Mouse (Mus musculus) lung, embryonic 16.5 days (tissue): ENCODE data around the gene Itgb2. TPM values are rescaled to one million over a fixed set of nuclear protein-coding genes. Genes with fewer than 3 reads are reported as not detected.

Source experiments
- ATAC-seq: fragments of 200-750 bp; cut with Nextera tagmentation; 2 replicates; pipeline ENCODE4 v1.8.0; 2017; ENCODE audit warnings: low read depth, mild to moderate bottlenecking, moderate library complexity
- H3K27ac ChIP-seq: fragments of 300-500 bp; sonication (generic); 2 replicates; pipeline ENCODE4 v1.5.1; 2014; ENCODE audit warnings: mild to moderate bottlenecking, control low read depth, low read length
- H3K27me3 ChIP-seq: fragments of 300-500 bp; sonication (generic); 2 replicates; pipeline ENCODE4 v1.6.1; 2014; ENCODE audit warnings: low read depth, low read length, mixed read lengths; ENCODE audit not compliant: control insufficient read depth, insufficient read depth
- H3K36me3 ChIP-seq: fragments of 300-500 bp; sonication (generic); 2 replicates; pipeline ENCODE4 v1.6.1; 2014; ENCODE audit warnings: low read length; ENCODE audit not compliant: control insufficient read depth, insufficient read depth
- H3K4me1 ChIP-seq: fragments of 300-500 bp; sonication (generic); replicated peaks from 2 replicates; pipeline ENCODE4 v1.6.1; 2014; ENCODE audit warnings: low read length, mixed read lengths; ENCODE audit not compliant: control insufficient read depth, insufficient read depth
- H3K4me2 ChIP-seq: fragments of 300-500 bp; sonication (generic); 2 replicates; pipeline ENCODE4 v1.6.1; 2014; ENCODE audit warnings: low read depth, low read length, control low read depth
- H3K4me3 ChIP-seq: fragments of 300-500 bp; sonication (generic); 2 replicates; pipeline ENCODE4 v1.5.1; 2014; ENCODE audit warnings: mild to moderate bottlenecking, low read length, control low read depth
- H3K9ac ChIP-seq: fragments of 300-500 bp; sonication (generic); 2 replicates; pipeline ENCODE4 v1.6.1; 2014; ENCODE audit warnings: low read length, control low read depth
- H3K9me3 ChIP-seq: fragments of 300-500 bp; sonication (generic); 2 replicates; pipeline ENCODE4 v1.6.1; 2016; ENCODE audit warnings: low read length; ENCODE audit not compliant: control insufficient read depth
- WGBS: fragments of 180-500 bp; shearing (Covaris S2); extraction: QIAGEN DNeasy Blood & Tissue Kit; methylation state at CpG from one replicate; pipeline ENCODE4 v1.1.7; 2014; 5-methylcytosine and 5-hydroxymethylcytosine counted together
- polyA plus RNA-seq: library from polyadenylated mRNA; unstranded; fragments of >200 nt; fragmentation: Nextera tagmentation; extraction: Ambion mirVana; gene quantifications from 2 replicates; pipeline ENCODE4 v1.2.1, GENCODE M21; 2015

Itgb2 gene
- polyA plus RNA-seq, 1 experiment from 2014 or later: 5.3 TPM

DNA sequence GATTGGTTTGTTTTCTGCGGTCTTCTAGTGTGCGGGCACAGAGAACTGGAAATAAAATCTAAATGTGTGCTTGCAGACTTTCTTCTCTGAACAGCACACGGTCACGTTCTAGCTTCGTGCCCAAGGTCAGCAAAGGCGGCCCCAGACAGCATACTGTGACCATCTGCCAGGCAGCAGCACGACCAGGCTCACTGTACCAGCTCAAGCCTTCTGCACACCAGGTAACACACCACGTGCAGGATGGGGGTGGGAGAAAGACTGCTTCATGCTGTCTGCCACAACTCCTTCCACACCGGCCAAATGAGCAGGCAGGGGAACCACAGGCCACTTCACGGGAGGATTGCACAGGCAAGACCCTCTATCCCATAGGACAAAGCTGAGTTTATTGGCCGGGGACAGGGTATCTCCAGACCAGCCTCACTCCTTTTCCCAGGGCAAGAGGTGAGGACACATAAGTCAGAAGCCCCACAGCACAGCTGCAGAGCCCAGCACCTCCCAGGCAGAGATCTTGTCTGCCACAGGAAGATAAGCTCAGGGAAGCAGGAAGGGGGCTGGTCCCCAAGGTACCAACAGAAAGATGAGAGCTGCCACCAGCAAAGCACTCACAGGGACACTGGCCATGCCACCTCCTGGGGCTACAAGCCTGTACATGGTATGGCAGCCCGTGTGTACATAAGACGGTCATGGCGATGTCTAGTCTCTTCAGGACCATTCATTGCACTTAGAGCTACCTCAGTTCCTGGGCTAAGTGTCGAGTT, 19.6 kb upstream of the Itgb2 start:
- peaks cover 21% of the 10 kb centered on the region for H3K36me3 ChIP-seq
- H3K27me3 ChIP-seq: no peaks in the 10 kb centered on the region
- H3K9me3 ChIP-seq: no peaks in the 10 kb centered on the region
- no peak for ATAC-seq
- peak overlapping the region; percentile 21; the same call in 1 of the 2 replicates for H3K27ac ChIP-seq
- H3K4me1 ChIP-seq: peaks cover 24% of the 10 kb centered on the region
- H3K4me2 ChIP-seq: no peak overlapping the region
- WGBS: 77% methylated on average over 15 of the region's 15 CpGs
- no peak overlapping the region for H3K4me3 ChIP-seq
- H3K9ac ChIP-seq: peak overlapping the region; percentile 29; the same call in 1 of the 2 replicates

- Histone ChIP-seq H3K4me3 (peak within 1 kb of the TSS; percentile 93), H3K9me3 (no peaks in the 10 kb centered on the region), H3K27ac (peak within 1 kb of the TSS; percentile 85), H3K36me3 (peaks cover 12% of the 10 kb centered on the region), H3K27me3 (no peaks in the 10 kb centered on the region), H3K9ac (peak within 1 kb of the TSS; percentile 90), H3K4me2 (peak within 1 kb of the TSS; percentile 71), H3K4me1 (peaks cover 16% of the 10 kb centered on the region)
- peak; percentile 94 for ATAC-seq
- WGBS: 1% methylated on average over 53 of the region's 75 CpGs
Observed at GRCm38 (mm10) chr10:77515385-77516348, 14.4 kb upstream of the Itgb2 start, which contains the start of gene Fam207a. Gene Fam207a (minus strand): TSS chr10:77515785.

GRCm38 (mm10) chr10:77516379-77516951, 13.6 kb upstream of the Itgb2 start:
- H3K27me3 ChIP-seq: no peaks in the 10 kb centered on the region
- ATAC-seq: no peak
- peak overlapping the region; percentile 93 for H3K4me3 ChIP-seq
- peak overlapping the region; percentile 85 for H3K27ac ChIP-seq
- H3K9ac ChIP-seq: peak overlapping the region; percentile 90
- peak overlapping the region; percentile 71 for H3K4me2 ChIP-seq
- peaks cover 9% of the 10 kb centered on the region for H3K36me3 ChIP-seq
- WGBS: 24% methylated on average over 14 of the region's 14 CpGs
- H3K4me1 ChIP-seq: peaks cover 16% of the 10 kb centered on the region
- no peaks in the 10 kb centered on the region for H3K9me3 ChIP-seq

- peak overlapping the region; percentile 90 for H3K9ac ChIP-seq
- WGBS: 20% methylated on average over 20 of the region's 20 CpGs
- ATAC-seq: peak; percentile 32; the same call in 1 of the 2 replicates
Observed at GRCm38 (mm10) chr10:77517066-77517620, 12.9 kb upstream of the Itgb2 start.

DNA sequence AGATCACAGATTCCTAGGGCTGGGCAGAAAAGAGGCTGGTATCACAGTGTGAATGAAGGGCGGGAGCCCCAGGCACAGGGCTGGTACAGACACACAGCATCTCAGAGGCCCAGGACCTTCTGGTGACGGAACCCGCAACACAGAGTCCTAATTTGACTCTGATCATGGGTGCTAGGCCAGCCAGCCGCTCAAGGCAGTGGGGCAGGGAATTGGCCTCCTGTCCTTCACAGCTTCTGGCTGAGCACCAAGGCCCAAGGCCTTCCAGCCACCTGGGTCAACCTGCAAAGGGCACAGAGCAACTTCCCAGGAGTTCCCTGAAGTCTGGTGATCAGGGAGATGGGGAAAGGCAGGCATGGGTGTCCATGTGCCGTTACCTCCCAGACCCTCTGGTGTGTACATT, 12.3 kb upstream of the Itgb2 start:
- Histone ChIP-seq H3K9me3 (no peaks in the 10 kb centered on the region), H3K4me2 (no peak overlapping the region), H3K36me3 (peaks cover 6% of the 10 kb centered on the region), H3K4me3 (no peak overlapping the region), H3K9ac (no peak overlapping the region), H3K4me1 (peaks cover 20% of the 10 kb centered on the region), H3K27me3 (no peaks in the 10 kb centered on the region), H3K27ac (no peak overlapping the region)
- no peak for ATAC-seq
- WGBS: 81% methylated on average over 5 of the region's 5 CpGs

More at GRCm38 (mm10) chr10:77517066-77517620, 12.9 kb upstream of the Itgb2 start:
- Histone ChIP-seq H3K27me3 (no peaks in the 10 kb centered on the region), H3K4me2 (peak overlapping the region; percentile 71), H3K4me1 (peaks cover 17% of the 10 kb centered on the region), H3K4me3 (no peak overlapping the region), H3K36me3 (peaks cover 9% of the 10 kb centered on the region), H3K27ac (no peak overlapping the region), H3K9me3 (no peaks in the 10 kb centered on the region)

DNA sequence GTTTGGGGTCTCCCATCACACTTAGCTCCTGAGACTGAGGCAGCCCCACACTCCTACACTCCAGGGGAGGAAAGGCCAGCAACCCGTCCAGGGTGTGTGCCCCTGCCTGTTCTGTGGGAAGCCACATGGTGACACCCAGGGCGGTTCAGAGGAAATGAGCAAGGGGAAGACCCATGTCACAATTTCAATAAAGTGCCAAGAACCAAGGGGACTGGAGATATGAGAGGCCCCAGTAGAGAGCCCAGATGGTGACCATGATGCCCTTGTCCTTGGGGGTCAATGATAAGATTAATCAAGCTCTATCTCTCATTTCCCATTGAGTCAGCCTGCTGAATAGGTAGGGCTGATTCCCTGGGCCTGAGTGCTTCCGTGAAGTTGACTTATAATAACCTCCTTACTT, 10.9 kb upstream of the Itgb2 start:
- H3K36me3 ChIP-seq: no peaks in the 10 kb centered on the region
- H3K27me3 ChIP-seq: no peaks in the 10 kb centered on the region
- no peak overlapping the region for H3K4me3 ChIP-seq
- peaks cover 20% of the 10 kb centered on the region for H3K4me1 ChIP-seq
- no peaks in the 10 kb centered on the region for H3K9me3 ChIP-seq
- ATAC-seq: no peak
- H3K27ac ChIP-seq: no peak overlapping the region
- no peak overlapping the region for H3K4me2 ChIP-seq
- 63% methylated on average over 3 of the region's 3 CpGs for WGBS
- no peak overlapping the region for H3K9ac ChIP-seq

GRCm38 (mm10) chr10:77520497-77520896, 9.6 kb upstream of the Itgb2 start:
- Histone ChIP-seq H3K27me3 (no peaks in the 10 kb centered on the region), H3K9ac (no peak overlapping the region), H3K9me3 (no peaks in the 10 kb centered on the region), H3K4me3 (no peak overlapping the region), H3K4me1 (peaks cover 12% of the 10 kb centered on the region), H3K36me3 (no peaks in the 10 kb centered on the region), H3K27ac (no peak overlapping the region), H3K4me2 (no peak overlapping the region)
- 85% methylated on average over 5 of the region's 5 CpGs for WGBS
- no peak for ATAC-seq

GRCm38 (mm10) chr10:77522021-77522731, 7.9 kb upstream of the Itgb2 start:
- peak overlapping the region; percentile 17 for H3K9ac ChIP-seq
- WGBS: 14% methylated on average over 16 of the region's 18 CpGs
- no peaks in the 10 kb centered on the region for H3K27me3 ChIP-seq
- H3K4me2 ChIP-seq: peak overlapping the region; percentile 53
- H3K4me3 ChIP-seq: peak overlapping the region; percentile 14; the same call in 1 of the 2 replicates
- H3K27ac ChIP-seq: no peak overlapping the region
- peak; percentile 16; the same call in 1 of the 2 replicates for ATAC-seq
- peaks cover 3% of the 10 kb centered on the region; the same call in 1 of the 2 replicates for H3K4me1 ChIP-seq
- H3K9me3 ChIP-seq: no peaks in the 10 kb centered on the region
- no peaks in the 10 kb centered on the region for H3K36me3 ChIP-seq
